Mouse (Mus musculus) bone marrow, adult 2 months (tissue): Measurements from ENCODE around the gene Selplg.

Source experiments
- CTCF ChIP-seq: fragments of 200-500 bp; IDR thresholded peaks from 2 replicates; pipeline ENCODE4 v1.5.1; 2011; ENCODE audit warnings: low read length, control low read depth; ENCODE audit not compliant: control insufficient read depth, insufficient read depth
- POLR2A ChIP-seq: fragments of 200-500 bp; IDR thresholded peaks from 2 replicates; pipeline ENCODE4 v1.6.1; 2011; ENCODE audit warnings: low read depth, mild to moderate bottlenecking, control low read depth, low read length, borderline replicate concordance; ENCODE audit not compliant: control insufficient read depth

GRCm38 (mm10) chr5:113832490-113832901, at the start of gene Selplg:
- TF ChIP-seq POLR2A (peak; percentile 87), CTCF (no peak)
